Mouse (Mus musculus) spleen, embryonic (tissue): Measurements from ENCODE around the gene Twist2.

Experiments
- CTCF ChIA-PET: fragments of 350-600 bp; sonication (Branson Sonifier 250); formaldehyde crosslinking; loops from one replicate; lab custom pipeline; 2022; lab: Charles Lee

Gene Twist2

DNA sequence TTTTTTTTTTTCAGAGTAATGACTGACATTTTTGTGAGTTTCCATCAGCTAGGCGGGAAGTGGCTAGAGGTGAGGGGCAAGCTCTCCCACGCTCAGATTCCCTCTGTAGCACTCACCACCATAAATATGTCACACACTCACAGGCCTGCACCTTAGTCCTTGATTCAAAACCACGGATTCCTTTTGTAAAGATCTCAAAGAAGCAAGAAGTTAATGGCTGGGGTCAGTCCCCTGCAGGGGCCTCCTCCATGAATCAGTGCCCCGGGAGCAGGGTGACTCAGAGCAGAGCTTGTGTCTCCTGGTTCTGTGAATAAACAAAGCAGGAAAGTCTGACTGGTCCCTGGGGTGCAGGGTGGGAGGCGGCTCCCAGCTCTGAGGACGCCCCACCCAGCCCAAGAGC, 15.3 kb downstream of the Twist2 start:
- CTCF ChIA-PET, result no interaction called here

DNA sequence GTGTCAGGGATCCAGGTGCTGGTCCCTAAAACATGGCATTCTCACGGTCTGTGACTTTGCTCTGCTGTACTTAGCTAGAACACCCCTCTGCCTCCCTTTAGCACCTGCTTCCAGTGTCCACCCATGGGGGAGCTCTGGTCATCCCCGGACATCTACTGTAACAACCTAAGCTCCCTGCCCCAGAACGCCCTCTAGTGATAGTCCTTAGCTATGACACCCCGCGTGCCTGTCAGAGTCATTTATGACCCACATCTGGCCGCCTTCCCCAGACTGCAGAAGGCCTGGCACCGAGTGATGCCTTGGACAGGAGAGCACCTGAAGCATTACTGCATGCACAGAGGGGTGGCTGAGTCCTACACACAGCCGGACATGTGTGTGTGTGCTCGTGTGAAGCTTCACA, 18.0 kb downstream of the Twist2 start:
- CTCF ChIA-PET, result no interaction called here

DNA sequence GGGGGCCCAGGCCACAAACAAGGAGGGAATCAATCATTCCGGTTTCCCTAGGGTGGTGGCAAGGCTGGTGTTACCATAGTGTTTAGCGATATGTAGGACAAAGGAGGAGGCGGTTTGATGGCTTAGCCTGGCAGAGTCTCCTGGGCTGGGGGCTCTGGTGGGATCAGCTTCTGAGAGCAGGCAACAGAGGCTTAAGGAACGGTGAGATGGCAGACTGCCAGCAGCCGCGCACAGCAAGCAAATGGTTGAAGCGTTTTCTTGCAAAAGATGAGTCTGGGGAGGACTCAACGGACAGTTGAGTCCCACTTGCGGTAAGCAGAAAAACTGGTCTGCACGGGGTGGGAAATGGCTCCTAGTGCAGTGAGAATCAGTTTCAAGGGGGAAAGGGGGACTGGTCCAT, 19.3 kb downstream of the Twist2 start:
- CTCF ChIA-PET, result no interaction called here

DNA sequence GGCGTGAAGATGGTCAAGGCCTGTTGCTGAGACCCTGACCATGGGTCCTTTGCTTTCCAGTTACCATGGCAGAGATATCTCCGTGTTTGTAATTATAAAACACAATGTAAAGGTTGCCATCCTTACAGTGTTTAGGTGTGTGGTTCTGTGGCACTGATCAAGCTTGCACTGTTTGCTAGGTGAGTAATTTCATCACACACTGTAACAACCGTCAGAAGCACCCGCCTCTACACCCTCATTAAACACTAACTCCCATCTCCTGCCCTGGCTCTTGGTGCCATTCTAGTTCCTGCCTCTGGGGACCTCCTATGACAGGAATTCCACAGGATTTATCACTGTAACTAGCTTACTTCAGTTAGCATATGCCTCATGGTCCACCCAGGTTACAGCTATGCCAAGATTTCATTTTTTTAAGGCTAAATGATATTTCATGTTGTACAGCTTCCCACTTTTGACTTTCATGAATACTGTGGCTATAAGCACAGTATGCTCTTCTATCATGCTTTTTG, 21.1 kb downstream of the Twist2 start:
- CTCF ChIA-PET, result no interaction called here

DNA sequence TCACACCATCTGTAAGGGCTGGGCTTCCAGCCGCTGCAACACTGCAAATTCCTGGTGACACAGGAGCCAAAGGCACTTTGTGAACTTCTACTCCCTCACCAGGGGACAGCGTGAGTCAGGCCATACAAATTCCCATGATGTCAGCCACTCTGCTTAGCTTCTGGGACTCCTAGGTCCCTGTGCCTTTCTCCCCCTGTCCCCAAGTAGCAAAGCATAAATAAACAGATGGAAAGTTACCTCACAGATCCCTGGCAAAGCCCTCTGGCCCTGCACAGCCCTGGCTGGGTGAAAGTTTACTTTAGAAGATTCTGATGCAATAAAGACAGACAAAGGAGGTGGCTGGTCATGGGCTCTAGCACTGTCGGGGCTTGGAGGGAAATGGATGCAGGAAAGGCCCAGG, 22.3 kb downstream of the Twist2 start:
- CTCF ChIA-PET, result no interaction called here

DNA sequence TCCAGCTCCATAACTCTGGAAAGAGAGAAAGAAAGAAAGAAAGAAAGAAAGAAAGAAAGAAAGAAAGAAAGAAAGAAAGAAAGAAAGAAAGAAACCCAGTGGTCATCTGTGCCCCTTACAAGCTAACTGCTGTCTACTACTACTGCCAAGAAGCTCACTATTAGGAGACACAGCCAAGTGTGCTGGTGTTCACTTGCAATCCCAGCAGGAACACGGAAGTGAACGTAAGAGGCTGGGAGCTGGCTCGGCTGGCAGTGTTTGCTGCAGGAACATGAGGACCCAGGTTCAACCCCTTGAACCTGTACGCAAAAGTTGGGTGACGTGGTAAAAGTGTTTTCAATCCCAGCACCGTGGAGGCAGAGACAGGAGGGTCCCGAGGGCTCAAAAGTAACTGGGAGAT, 22.7 kb downstream of the Twist2 start:
- CTCF ChIA-PET, result no interaction called here

DNA sequence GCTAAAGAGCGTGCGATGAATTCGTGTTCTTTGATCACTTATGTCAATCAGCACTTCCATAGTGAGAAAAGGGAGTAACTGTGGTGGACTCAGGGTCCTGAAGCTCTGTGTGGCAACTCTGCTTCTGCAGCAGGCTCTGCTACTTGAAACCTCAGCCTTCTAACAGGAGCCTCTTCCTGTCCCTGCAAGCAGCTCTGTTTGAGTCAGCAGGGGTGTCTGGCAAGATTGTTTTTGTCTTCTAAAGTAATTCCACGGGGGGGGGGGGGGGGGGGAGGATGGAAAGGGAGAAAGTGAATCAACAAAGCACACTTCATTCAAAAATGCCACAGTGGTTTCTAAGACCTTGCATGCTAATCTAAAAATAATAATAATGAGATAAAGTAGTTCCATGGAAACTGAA, 24.0 kb downstream of the Twist2 start:
- CTCF ChIA-PET, result no interaction called here

DNA sequence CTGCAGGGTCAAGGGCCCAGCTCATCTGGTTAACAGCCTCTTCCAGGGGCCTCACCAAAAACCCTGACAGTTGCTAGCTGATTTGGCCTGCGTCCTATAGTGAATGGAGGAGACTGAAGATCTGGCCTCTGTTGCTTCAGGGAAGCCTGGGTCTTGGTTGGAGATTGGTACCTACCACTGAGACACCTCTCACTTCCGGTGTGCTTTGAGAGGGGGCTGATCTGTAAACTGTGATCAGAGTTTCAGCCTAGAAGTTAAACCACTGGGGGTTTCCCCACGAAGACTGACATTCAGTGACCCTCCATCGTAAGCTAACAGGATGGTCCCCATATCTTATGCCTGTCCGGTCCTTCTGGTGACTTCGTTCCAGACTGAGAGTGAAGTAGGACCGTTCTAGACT, 30.7 kb downstream of the Twist2 start:
- CTCF ChIA-PET, result no interaction called here

DNA sequence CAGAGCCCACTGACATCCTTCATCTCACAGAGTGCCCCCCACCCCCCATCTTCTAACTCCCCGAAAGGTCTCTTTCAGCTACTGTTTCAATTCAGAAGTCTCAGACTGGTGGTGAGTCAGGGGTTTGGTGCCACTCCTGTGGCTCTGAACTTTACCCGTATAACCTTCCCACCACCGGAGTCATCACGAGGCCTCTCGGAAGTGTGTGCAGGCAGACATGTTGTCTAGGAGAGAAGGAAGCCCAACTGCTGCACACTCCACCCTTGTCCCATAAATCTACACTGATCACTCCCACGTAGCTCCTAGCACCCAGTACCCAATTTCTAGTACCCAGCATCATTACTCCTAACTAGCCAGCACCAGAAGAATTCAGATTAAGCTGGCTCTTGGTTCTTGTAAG, 38.3 kb downstream of the Twist2 start:
- CTCF ChIA-PET, result no interaction called here

DNA sequence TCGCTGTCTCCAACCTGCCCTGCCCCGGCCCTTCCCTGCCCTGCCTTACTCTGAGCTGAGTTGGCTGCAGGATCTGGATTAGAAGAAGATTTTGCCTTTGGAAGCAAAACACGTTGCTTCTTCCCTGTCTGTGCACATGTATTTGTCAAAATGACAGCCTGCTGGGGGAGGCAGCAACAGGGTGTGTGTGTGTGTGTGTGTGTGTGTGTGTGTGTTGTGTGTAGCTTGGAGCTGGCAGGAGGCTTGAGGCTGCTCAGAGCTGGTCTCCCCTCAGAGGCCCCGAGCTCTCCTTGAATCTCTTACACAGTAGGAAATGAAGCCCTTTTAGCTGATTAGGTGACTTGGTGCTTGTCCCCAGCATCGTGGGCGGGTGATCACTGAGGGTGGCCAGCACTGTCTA, 38.7 kb downstream of the Twist2 start:
- CTCF ChIA-PET, result no interaction called here

DNA sequence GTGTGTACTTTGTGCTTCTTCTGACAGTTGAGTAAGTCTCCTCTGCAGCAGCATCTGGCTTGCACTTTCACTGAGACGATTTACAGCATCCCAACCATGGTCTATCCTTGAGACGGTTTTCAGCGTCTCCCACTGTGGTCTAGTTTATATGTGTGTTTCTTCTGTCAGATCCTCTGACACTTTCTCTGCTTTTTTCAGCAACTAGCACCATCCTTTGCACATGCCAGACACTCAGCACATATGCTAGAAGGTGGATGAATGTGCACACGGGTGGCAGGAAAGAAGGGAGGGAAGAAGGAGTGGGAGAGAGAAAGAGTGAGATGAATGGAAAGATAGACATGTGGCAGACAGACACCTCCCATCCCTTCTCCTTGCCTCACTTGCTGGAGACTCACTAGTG, 43.0 kb downstream of the Twist2 start:
- CTCF ChIA-PET, result no interaction called here

DNA sequence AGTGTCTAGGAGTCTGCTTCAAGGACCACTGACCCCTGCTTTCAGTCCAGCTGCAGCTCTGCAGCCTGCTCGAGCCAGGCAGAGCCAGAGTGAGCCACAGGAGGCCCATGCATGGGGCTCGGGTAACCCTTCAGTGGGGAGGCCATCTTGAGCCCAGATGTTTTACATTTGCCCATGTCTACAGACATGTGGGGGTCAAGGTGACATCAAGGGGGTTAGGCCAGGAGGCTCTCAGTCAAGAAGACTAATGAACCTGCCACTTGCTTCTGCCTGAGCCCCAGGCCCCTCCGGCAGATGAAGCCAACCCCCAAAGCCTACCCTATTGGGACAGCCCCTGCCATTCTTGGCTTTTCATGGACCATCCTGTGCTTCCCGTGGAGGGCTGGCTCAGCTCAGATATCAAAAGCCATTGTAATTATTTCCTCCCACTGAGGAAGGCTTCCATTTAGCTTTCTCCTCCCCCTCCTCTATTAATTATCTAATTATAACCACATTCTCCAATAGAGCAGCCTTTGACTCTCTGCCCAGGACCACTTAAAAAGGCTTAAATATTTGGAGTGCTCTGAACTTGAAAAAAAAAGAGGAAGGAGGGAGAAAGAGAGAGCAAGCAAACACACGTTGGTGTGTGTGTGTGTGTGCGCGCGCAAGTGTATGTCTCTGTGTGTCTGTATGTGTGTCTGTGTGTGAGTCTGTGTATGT, 43.6 kb downstream of the Twist2 start:
- CTCF ChIA-PET, result no interaction called here

DNA sequence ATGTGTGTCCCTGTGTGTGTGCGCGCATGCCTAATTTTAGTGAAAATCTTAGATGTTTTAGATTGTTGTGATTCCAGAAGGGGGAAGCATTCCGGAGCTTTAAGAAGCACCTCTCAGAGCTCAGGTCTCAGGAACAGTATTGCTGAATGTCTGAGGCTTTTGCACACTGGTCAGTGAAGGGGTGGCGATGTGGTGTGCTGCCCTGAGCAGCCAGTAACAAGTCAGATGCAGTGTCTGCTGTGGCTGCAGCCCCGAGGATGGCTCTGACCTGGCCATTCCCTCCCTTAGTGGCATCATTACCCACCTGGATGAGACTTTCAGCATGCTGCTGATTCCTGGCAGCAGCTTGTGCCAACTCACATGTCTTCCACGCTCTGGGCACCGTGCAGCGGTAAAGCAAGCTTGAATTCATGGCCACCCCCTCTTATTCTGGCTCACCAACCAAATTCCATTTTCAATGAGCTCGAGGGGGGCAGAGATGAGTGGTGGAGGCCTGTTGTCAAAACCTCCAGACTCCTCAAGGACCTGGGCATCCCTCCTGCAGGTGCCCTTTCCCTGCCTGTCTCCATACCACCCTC, 44.2 kb downstream of the Twist2 start:
- CTCF ChIA-PET, result no interaction called here

DNA sequence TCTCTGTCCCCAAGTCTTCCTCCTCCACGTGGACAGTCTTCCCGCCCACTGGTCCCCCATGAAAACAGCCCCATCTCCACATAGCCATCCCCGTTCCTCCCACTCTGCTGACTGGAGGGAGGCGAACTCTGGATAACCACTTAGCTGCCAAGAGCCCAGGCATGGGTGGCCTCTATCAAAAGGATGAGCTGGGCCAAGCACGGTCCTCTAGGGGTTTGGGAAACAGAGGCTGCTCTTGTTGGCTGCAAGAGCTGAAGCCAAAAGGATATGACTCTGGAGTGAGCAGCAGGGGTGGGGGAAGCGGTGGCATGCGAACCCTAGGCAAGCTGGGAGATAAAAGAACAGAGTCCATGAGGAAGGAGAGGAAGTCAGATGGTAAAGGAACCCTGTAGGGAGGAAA, 50.0 kb downstream of the Twist2 start:
- CTCF ChIA-PET, result no interaction called here

DNA sequence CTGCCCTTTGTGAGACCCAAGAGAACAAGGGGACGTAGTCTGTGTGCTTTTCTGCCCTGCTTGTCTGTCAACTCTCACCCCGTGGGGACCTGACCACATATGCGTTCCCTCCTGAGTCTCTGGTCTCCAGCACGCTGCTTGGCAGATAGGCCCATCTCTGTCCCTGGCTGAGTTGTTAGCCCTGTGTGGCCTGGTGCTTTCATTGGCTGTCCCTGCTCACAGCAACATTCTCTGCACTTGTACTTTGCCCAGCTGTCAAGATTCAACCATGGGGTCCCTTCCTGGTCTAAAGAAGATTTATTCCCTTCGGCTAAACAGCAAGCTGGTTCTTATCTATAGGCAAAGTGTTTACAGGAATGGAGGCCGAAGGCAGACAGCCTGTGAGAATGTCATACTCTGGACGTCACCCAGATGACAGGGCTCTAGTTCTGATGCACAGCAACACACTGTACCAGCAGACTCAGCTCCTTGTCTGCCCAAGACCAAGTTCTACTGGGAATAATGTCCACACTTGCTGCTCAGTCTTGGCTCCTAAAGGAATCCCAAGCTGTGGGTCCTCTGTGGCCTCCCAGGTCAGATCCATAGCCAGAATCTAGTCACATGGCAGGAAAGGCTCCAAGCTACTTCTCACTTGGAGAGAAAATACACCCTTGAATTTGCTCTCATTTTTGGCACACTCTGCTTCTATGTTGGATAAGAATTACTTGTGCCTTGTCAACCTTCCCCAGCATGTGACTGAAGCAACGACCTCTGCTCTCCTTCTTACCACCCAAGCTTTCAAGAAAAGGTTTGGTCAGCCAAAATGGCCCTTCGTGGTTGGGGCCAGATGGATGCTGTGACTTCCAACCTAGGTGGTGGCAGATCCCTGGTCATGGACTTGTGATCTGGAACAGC, 55.8 kb downstream of the Twist2 start:
- CTCF ChIA-PET, result no interaction called here

DNA sequence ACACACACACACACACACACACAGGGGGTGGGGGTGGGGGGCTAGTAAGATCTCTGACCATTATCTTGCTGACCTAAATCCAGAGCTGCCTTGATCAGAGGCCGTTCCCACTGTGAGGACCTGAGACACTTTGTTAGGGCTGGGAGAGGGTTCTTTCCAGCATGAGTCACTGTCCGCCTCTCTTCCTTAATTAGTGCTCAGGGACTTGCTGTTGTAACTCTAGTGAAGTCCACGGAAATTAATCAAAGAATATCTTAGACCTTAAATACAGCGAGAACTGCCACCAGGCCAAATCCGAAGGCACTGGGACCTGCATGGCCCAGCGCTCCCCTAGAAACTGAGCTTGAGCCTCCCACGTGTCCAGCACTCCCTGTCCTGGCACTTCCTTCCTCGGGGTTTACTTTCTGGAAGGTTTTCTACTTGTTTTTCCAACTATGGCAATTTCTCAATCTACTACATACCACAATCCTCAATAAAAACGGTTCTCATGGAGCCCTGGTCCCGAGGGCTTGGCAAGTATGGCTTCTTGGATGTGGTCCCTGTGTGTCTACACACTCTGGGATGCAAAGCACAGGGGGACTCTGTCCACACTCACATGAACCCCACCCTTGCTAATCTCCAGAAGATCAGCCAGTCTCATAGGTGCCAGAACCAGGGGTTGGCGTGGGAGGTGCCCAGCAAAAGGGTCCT, 57.0 kb downstream of the Twist2 start:
- CTCF ChIA-PET, result no interaction called here

DNA sequence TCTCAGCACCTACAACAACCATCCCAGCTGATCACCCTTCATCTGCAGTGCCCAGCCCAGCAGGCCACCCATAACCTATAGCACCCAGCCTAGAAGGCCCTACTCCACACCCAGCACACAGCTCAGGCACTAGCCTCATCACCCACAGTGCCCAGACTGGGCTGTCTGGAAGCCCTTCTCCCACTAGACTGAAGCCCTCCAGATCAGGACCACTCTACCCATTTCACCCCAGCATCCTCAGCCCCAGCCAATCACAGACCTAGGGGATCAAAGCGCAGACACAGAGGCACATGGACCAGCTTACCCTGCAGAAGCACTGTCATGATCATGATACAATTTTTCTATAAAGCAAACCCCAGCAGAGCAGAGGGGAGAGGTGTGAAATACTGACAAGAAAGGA, 57.6 kb downstream of the Twist2 start:
- CTCF ChIA-PET, result no interaction called here

DNA sequence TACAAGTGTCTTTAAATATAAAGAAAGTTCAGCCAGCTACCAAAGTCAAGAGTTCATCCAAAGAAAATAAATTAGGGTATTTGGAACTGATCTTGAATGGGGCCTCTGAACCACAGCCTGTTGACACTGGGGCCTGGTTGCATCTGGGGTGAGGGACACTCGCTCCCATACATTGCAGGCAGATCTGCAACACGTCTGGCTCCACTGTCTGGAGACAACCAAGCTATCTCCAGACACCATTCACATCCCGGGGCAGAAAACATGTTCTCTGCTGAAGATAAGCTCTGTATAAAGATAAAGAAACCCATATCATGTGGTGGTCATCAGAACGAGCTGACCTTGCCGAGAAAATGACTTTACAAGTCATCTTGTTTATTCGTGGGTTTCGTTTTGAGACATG, 60.2 kb downstream of the Twist2 start:
- CTCF ChIA-PET, result no interaction called here

DNA sequence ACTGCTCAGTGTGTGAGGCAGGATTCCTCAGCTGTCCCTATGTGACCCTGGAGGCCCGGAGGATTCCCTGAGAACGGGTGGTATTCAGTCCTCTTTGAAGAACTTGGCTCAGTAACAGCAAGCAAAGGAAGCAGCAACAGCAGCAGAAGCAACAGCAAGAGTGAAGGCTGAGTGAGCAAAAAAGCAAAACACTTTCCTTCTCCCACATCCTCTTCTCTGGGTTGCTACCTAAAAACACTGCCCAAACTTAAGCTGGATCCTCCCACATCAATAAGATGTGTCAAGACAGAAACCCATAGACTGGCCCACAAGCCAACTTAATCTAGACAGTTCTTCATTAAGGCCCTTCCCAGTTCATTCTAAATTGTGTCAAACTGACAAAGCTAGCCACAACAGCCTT, 64.7 kb downstream of the Twist2 start:
- CTCF ChIA-PET, result no interaction called here

DNA sequence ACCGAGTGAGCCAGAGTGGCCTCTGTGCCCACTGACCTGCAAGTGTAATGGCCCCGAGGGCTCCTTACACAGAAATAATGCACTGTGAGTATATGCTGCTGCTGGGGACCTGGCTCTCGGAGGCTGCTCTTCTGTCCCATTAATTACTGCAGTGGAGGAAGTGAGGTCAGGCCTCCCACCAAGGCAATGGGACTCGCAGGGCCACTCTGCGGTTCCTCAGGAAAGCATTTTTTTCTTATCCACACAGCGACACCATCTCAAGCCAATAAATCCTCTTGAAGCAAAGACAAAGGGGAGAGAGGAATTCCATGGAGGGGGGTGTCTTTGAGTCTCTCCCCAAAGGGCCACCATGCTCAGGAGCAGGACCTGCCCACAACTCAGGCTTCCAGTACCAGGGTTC, 69.8 kb downstream of the Twist2 start:
- CTCF ChIA-PET, result no interaction called here

DNA sequence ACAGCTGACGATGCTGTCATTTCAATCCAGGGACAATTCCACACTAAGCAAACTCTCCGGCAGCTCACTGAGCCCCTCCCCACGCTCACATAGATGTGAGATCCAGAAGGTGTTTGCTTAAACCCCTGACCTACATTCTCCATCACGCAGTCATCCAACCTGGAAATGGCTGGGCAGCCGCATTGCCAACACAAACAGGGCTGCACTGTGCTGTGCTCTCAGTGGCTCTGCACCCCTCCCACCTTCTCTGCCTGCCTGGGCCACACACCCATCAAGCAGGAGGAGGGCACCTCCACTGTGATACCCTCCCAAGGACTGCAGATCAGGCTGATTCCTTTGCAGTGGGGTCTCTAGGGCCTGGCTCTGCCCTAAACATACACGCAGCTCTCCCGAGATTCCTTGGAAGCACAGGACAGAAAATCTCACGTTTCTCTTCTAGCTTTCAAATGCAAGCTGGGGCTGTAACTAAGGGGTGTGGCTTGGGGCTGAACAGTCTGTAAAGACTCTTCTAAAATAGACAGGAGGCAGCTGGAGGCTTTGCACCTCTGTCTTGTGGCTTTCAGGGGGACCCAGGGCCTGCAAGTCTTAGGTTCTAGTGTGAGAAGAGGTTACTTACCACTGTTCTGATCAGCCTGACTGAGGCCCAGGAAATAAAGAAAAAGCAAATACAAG, 71.3 kb downstream of the Twist2 start:
- CTCF ChIA-PET, result no interaction called here
